Mouse (Mus musculus) gastrocnemius, postnatal 4 days (tissue): Measurements from ENCODE around the gene Armc7. TPM values are rescaled to one million over a fixed set of nuclear protein-coding genes. Genes with fewer than 3 reads are reported as not detected.
"Not testable (repeated sequence)": the region's sequence is repeated elsewhere in the genome, so short reads cannot be mapped to it uniquely, and the experiment has no call there.

Source experiments
- DNase-seq, 2 experiments: peaks; one replicate each; pipeline ENCODE4 v3.0.0; 2021 to 2022; ENCODE audit warnings: low spot score in 2 of 2, mixed read lengths in 2 of 2
- total RNA-seq, 2 experiments: library from RNA; stranded (reverse); gene quantifications; 2 replicates each; pipeline ENCODE4 v1.2.3; 2021

The Armc7 gene
- total RNA-seq, 2 experiments from 2014 or later: 2.1 to 3.4 TPM

GRCm38 (mm10) chr11:115490441-115491355 is 15.2 kb downstream of the Armc7 start:
- no peak for DNase-seq

- peak; percentile 60 to 79 for DNase-seq
Measured at GRCm38 (mm10) chr11:115491356-115492083, 16.1 kb downstream of the Armc7 start, which contains the start of gene Nt5c. Nt5c (minus strand) TSS chr11:115491862.

- DNase-seq: no peak
Measured at GRCm38 (mm10) chr11:115492387-115492786, 16.9 kb downstream of the Armc7 start.

GRCm38 (mm10) chr11:115496559-115496958 is 21.1 kb downstream of the Armc7 start:
- DNase-seq: not testable (repeated sequence)

GRCm38 (mm10) chr11:115502636-115503035 is 27.2 kb downstream of the Armc7 start:
- DNase-seq: no peak

GRCm38 (mm10) chr11:115506586-115506985 is 31.1 kb downstream of the Armc7 start:
- no peak for DNase-seq

GRCm38 (mm10) chr11:115508061-115508460 is 32.6 kb downstream of the Armc7 start:
- DNase-seq: no peak

GRCm38 (mm10) chr11:115509773-115510506 is 34.5 kb downstream of the Armc7 start:
- DNase-seq: peak in 1 of 2 experiments; percentile 29

GRCm38 (mm10) chr11:115510507-115510888 is 35.0 kb downstream of the Armc7 start:
- DNase-seq: no peak

- no peak for DNase-seq
Measured at GRCm38 (mm10) chr11:115511121-115511520, 35.7 kb downstream of the Armc7 start.

GRCm38 (mm10) chr11:115512004-115512403 is 36.5 kb downstream of the Armc7 start:
- DNase-seq: no peak

GRCm38 (mm10) chr11:115512407-115513183 is 37.1 kb downstream of the Armc7 start:
- no peak for DNase-seq

GRCm38 (mm10) chr11:115513271-115514237 is 38.1 kb downstream of the Armc7 start:
- DNase-seq: peak; percentile 38 to 59

GRCm38 (mm10) chr11:115514238-115514663 is 38.8 kb downstream of the Armc7 start, which contains the start of gene Jpt1:
Jpt1 (minus strand) TSS chr11:115514387.
- DNase-seq: peak; percentile 81 to 95

GRCm38 (mm10) chr11:115515021-115515420 is 39.6 kb downstream of the Armc7 start:
- no peak for DNase-seq

- DNase-seq: no peak
Measured at GRCm38 (mm10) chr11:115516942-115517341, 41.5 kb downstream of the Armc7 start.

GRCm38 (mm10) chr11:115518693-115519092 is 43.2 kb downstream of the Armc7 start:
- DNase-seq: no peak

GRCm38 (mm10) chr11:115519581-115519980 is 44.1 kb downstream of the Armc7 start:
- no peak for DNase-seq

GRCm38 (mm10) chr11:115520218-115520617 is 44.8 kb downstream of the Armc7 start:
- no peak for DNase-seq
